Mouse (Mus musculus) brain, adult 2 months (tissue): Measurements from ENCODE around the gene Hcrtr2.
A peak's percentile ranks its signal among the peaks of the same experiment; 100 is the strongest.

ENCODE experiments used
- DNase-seq: peaks from one replicate; pipeline ENCODE4 v3.0.0; 2011; ENCODE audit warnings: low read depth, low spot score

The Hcrtr2 gene

GRCm38 (mm10) chr9:76235945-76236503 lies 87.6 kb downstream of the Hcrtr2 start:
- DNase-seq = no peak

- DNase-seq = no peak
Measured at GRCm38 (mm10) chr9:76234899-76235298, 88.8 kb downstream of the Hcrtr2 start.

GRCm38 (mm10) chr9:76230400-76230799 lies 93.3 kb downstream of the Hcrtr2 start:
- DNase-seq = no peak

- DNase-seq = peak; percentile 48
Measured at GRCm38 (mm10) chr9:76217178-76217975, 106.3 kb downstream of the Hcrtr2 start.

- DNase-seq = peak; percentile 53
Measured at GRCm38 (mm10) chr9:76214678-76215077, 109.0 kb downstream of the Hcrtr2 start.

- DNase-seq = no peak
Measured at GRCm38 (mm10) chr9:76213557-76213956, 110.1 kb downstream of the Hcrtr2 start, which contains the start of gene Gfral. Gene Gfral, minus strand, starts transcription at chr9:76213657.

- peak; percentile 29 for DNase-seq
Measured at GRCm38 (mm10) chr9:76196917-76197316, 126.7 kb downstream of the Hcrtr2 start.

- peak; percentile 3 for DNase-seq
Measured at GRCm38 (mm10) chr9:76179221-76179620, 144.4 kb downstream of the Hcrtr2 start.
